Mouse (Mus musculus) neural tube, embryonic 14.5 days (tissue): ENCODE results near the gene Rps6kc1. TPM values are rescaled to one million over a fixed set of nuclear protein-coding genes. Genes with fewer than 3 reads are reported as not detected.

Experiments used
- ATAC-seq: fragments of 200-750 bp; cut with Nextera tagmentation; 2 replicates; pipeline ENCODE4 v1.8.0; 2017; ENCODE audit warnings: low read depth, mild to moderate bottlenecking, moderate TSS enrichment, moderate library complexity
- H3K27ac ChIP-seq: fragments of 300-500 bp; sonication (generic); 2 replicates; pipeline ENCODE4 v1.5.1; 2014; ENCODE audit warnings: low read depth, mild to moderate bottlenecking, control low read depth, low read length, moderate library complexity, mixed read lengths
- H3K27me3 ChIP-seq: fragments of 300-500 bp; sonication (generic); 2 replicates; pipeline ENCODE4 v1.6.1; 2014; ENCODE audit warnings: low read length; ENCODE audit not compliant: control insufficient read depth, insufficient read depth
- H3K36me3 ChIP-seq: fragments of 300-500 bp; sonication (generic); 2 replicates; pipeline ENCODE4 v1.6.1; 2014; ENCODE audit warnings: low read length, mixed read lengths; ENCODE audit not compliant: control insufficient read depth, insufficient read depth
- H3K4me1 ChIP-seq: fragments of 300-500 bp; sonication (generic); 2 replicates; pipeline ENCODE4 v1.6.1; 2014; ENCODE audit warnings: low read length; ENCODE audit not compliant: control insufficient read depth, insufficient read depth
- H3K4me2 ChIP-seq: fragments of 300-500 bp; sonication (generic); 2 replicates; pipeline ENCODE4 v1.6.1; 2014; ENCODE audit warnings: mild to moderate bottlenecking, low read depth, low read length, control low read depth
- H3K4me3 ChIP-seq: fragments of 300-500 bp; sonication (generic); 2 replicates; pipeline ENCODE4 v1.5.1; 2014; ENCODE audit warnings: low read depth, low read length, control low read depth, mixed read lengths
- H3K9ac ChIP-seq: fragments of 300-500 bp; sonication (generic); replicated peaks from 2 replicates; pipeline ENCODE4 v1.6.1; 2014; ENCODE audit warnings: low read depth, mild to moderate bottlenecking, control low read depth, low read length, mixed read lengths
- H3K9me3 ChIP-seq: fragments of 300-500 bp; sonication (generic); 2 replicates; pipeline ENCODE4 v1.6.1; 2016; ENCODE audit warnings: low read length; ENCODE audit not compliant: control insufficient read depth
- WGBS: fragments of 180-500 bp; shearing (Covaris S2); extraction: QIAGEN DNeasy Blood & Tissue Kit; methylation state at CpG from one replicate; pipeline ENCODE4 v1.1.7; 2014; 5-methylcytosine and 5-hydroxymethylcytosine counted together
- polyA plus RNA-seq: library from polyadenylated mRNA; unstranded; fragments of >200 nt; fragmentation: Nextera tagmentation; extraction: Ambion mirVana; gene quantifications from 2 replicates; pipeline ENCODE4 v1.2.1, GENCODE M21; 2014

Rps6kc1 gene
- polyA plus RNA-seq, 1 experiment from 2014 or later: 27.6 TPM

GRCm38 (mm10) chr1:190861626-190862025, 49.9 kb downstream of the Rps6kc1 start:
- no peak overlapping the region for H3K4me3 ChIP-seq
- H3K9me3 ChIP-seq: no peaks in the 10 kb centered on the region
- 65% methylated on average over 5 of the region's 5 CpGs for WGBS
- H3K36me3 ChIP-seq: 0 out of 2 replicates have a peak, but pooled peaks cover 2% of the 10 kb centered on the region
- no peak overlapping the region for H3K27ac ChIP-seq
- no peak overlapping the region for H3K9ac ChIP-seq
- no peaks in the 10 kb centered on the region for H3K4me1 ChIP-seq
- H3K4me2 ChIP-seq: no peak overlapping the region
- ATAC-seq: no peak
- H3K27me3 ChIP-seq: no peaks in the 10 kb centered on the region

- H3K4me1 ChIP-seq: no peaks in the 10 kb centered on the region
- H3K9ac ChIP-seq: no peak overlapping the region
- H3K9me3 ChIP-seq: no peaks in the 10 kb centered on the region
- no peak overlapping the region for H3K4me2 ChIP-seq
- 59% methylated on average over 3 of the region's 3 CpGs for WGBS
- no peak for ATAC-seq
- H3K36me3 ChIP-seq: peaks cover 6% of the 10 kb centered on the region
- H3K4me3 ChIP-seq: no peak overlapping the region
- H3K27ac ChIP-seq: no peak overlapping the region; the same call in 1 of the 2 replicates
- no peaks in the 10 kb centered on the region for H3K27me3 ChIP-seq
These were observed 57.1 kb downstream of the Rps6kc1 start for GRCm38 (mm10) chr1:190854465-190854864.

- no peak overlapping the region for H3K4me2 ChIP-seq
- no peaks in the 10 kb centered on the region for H3K4me1 ChIP-seq
- no peak overlapping the region for H3K9ac ChIP-seq
- no peaks in the 10 kb centered on the region for H3K36me3 ChIP-seq
- H3K4me3 ChIP-seq: no peak overlapping the region
- H3K27me3 ChIP-seq: no peaks in the 10 kb centered on the region
- 62% methylated on average over 11 of the region's 11 CpGs for WGBS
- H3K27ac ChIP-seq: no peak overlapping the region
- ATAC-seq: no peak
- H3K9me3 ChIP-seq: no peaks in the 10 kb centered on the region
These were observed 62.3 kb downstream of the Rps6kc1 start for GRCm38 (mm10) chr1:190849162-190849865.

GRCm38 (mm10) chr1:190848676-190849075, 62.9 kb downstream of the Rps6kc1 start:
- H3K4me2 ChIP-seq: no peak overlapping the region
- 30% methylated on average over 3 of the region's 3 CpGs for WGBS

GRCm38 (mm10) chr1:190846956-190847355, 64.6 kb downstream of the Rps6kc1 start:
- ATAC-seq: no peak

More at GRCm38 (mm10) chr1:190848676-190849075, 62.9 kb downstream of the Rps6kc1 start:
- Histone ChIP-seq H3K4me1 (no peaks in the 10 kb centered on the region), H3K36me3 (no peaks in the 10 kb centered on the region), H3K27ac (no peak overlapping the region), H3K27me3 (no peaks in the 10 kb centered on the region), H3K9ac (no peak overlapping the region), H3K9me3 (no peaks in the 10 kb centered on the region), H3K4me3 (no peak overlapping the region)
- no peak for ATAC-seq

GRCm38 (mm10) chr1:190846074-190846730, 65.4 kb downstream of the Rps6kc1 start:
- no peaks in the 10 kb centered on the region for H3K4me1 ChIP-seq
- no peak overlapping the region for H3K27ac ChIP-seq
- H3K4me2 ChIP-seq: no peak overlapping the region
- WGBS: 92% methylated on average over 11 of the region's 11 CpGs
- no peaks in the 10 kb centered on the region for H3K27me3 ChIP-seq
- no peaks in the 10 kb centered on the region for H3K9me3 ChIP-seq
- no peak overlapping the region for H3K9ac ChIP-seq
- H3K4me3 ChIP-seq: no peak overlapping the region
- ATAC-seq: no peak
- H3K36me3 ChIP-seq: no peaks in the 10 kb centered on the region

More at GRCm38 (mm10) chr1:190846956-190847355, 64.6 kb downstream of the Rps6kc1 start:
- no peaks in the 10 kb centered on the region for H3K36me3 ChIP-seq
- H3K4me3 ChIP-seq: no peak overlapping the region
- no peak overlapping the region for H3K9ac ChIP-seq
- no peaks in the 10 kb centered on the region for H3K4me1 ChIP-seq
- no peaks in the 10 kb centered on the region for H3K27me3 ChIP-seq
- no peak overlapping the region for H3K4me2 ChIP-seq
- H3K27ac ChIP-seq: no peak overlapping the region
- H3K9me3 ChIP-seq: no peaks in the 10 kb centered on the region
- WGBS: 91% methylated on average over 3 of the region's 3 CpGs

GRCm38 (mm10) chr1:190845419-190845818, 66.2 kb downstream of the Rps6kc1 start:
- no peaks in the 10 kb centered on the region for H3K36me3 ChIP-seq
- WGBS: 85% methylated on average over 4 of the region's 4 CpGs
- H3K4me3 ChIP-seq: no peak overlapping the region
- H3K27ac ChIP-seq: no peak overlapping the region
- ATAC-seq: no peak
- H3K9me3 ChIP-seq: no peaks in the 10 kb centered on the region
- no peaks in the 10 kb centered on the region for H3K27me3 ChIP-seq
- no peaks in the 10 kb centered on the region for H3K4me1 ChIP-seq
- H3K9ac ChIP-seq: no peak overlapping the region
- no peak overlapping the region for H3K4me2 ChIP-seq

- no peak overlapping the region for H3K27ac ChIP-seq
- 74% methylated on average over 11 of the region's 11 CpGs for WGBS
- no peaks in the 10 kb centered on the region for H3K27me3 ChIP-seq
- H3K4me2 ChIP-seq: no peak overlapping the region
- no peaks in the 10 kb centered on the region for H3K9me3 ChIP-seq
- no peak for ATAC-seq
- H3K9ac ChIP-seq: no peak overlapping the region
- H3K4me1 ChIP-seq: no peaks in the 10 kb centered on the region
- no peaks in the 10 kb centered on the region for H3K36me3 ChIP-seq
- no peak overlapping the region for H3K4me3 ChIP-seq
These were observed 67.2 kb downstream of the Rps6kc1 start for GRCm38 (mm10) chr1:190844356-190844755.

GRCm38 (mm10) chr1:190836046-190836445, 75.5 kb downstream of the Rps6kc1 start:
- WGBS: 85% methylated on average over 2 of the region's 2 CpGs

More at GRCm38 (mm10) chr1:190836046-190836445, 75.5 kb downstream of the Rps6kc1 start:
- no peak overlapping the region for H3K27ac ChIP-seq
- no peak overlapping the region for H3K4me2 ChIP-seq
- no peak for ATAC-seq
- H3K4me1 ChIP-seq: no peaks in the 10 kb centered on the region
- H3K9me3 ChIP-seq: no peaks in the 10 kb centered on the region
- H3K27me3 ChIP-seq: no peaks in the 10 kb centered on the region
- H3K36me3 ChIP-seq: peaks cover 4% of the 10 kb centered on the region; the same call in 1 of the 2 replicates
- H3K9ac ChIP-seq: no peak overlapping the region
- H3K4me3 ChIP-seq: no peak overlapping the region
